Mouse (Mus musculus) stomach, postnatal 0 days (tissue): ENCODE results near the gene Smoc2.

Experiments
- CTCF ChIP-seq: IDR thresholded peaks from 2 replicates; pipeline ENCODE4 v1.5.1; 2016; ENCODE audit warnings: antibody characterized with exemption, low read depth, mild to moderate bottlenecking, moderate library complexity
- EP300 ChIP-seq: optimal IDR thresholded peaks from 2 replicates; pipeline ENCODE3; 2016; ENCODE audit warnings: antibody characterized with exemption

DNA sequence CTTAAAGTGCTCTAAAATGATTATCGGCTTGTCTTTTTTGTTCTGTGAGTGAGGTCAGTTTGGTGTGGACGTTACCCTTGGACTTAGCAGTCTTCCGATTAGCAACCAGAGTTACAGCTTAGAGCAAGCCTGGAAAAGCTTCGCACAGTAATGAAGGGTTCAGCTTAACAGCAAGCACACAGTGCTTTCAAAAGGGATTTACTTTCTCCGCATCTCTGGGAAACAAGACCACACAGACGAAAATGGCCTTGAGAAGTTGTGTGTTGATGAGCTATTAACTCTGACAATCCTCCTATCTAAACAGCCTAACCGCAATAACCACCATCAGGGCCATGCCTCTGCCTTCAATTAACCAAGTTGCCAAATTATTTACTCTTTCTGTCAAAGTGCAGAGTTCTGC is 46.9 kb downstream of the Smoc2 start:
- TF ChIP-seq CTCF (no peak), EP300 (no peak)
